Mouse (Mus musculus): ENCODE data around the gene Slc18a2.

Slc18a2 gene

GRCm38 (mm10) chr19:59260718-59261442, at the start of gene Slc18a2:
TSS of gene Slc18a2 (plus strand) at chr19:59260896.
- DNase-seq (ENCODE audit: low spot score in 2 of 2), result no peak

- no peak for DNase-seq (ENCODE audit: low spot score in 2 of 2)
Measured at GRCm38 (mm10) chr19:59216891-59217290, 43.8 kb upstream of the Slc18a2 start.

GRCm38 (mm10) chr19:59218991-59219390, 41.7 kb upstream of the Slc18a2 start, which contains the start of gene Kcnk18:
TSS of gene Kcnk18 (plus strand) at chr19:59219214.
- no peak for DNase-seq (ENCODE audit: low spot score in 2 of 2)

GRCm38 (mm10) chr19:59221131-59221530, 39.6 kb upstream of the Slc18a2 start:
- DNase-seq (ENCODE audit: low spot score in 2 of 2), result no peak

- no peak for DNase-seq (ENCODE audit: low spot score in 2 of 2)
Measured at GRCm38 (mm10) chr19:59228376-59228775, 32.3 kb upstream of the Slc18a2 start.

GRCm38 (mm10) chr19:59232786-59233185, 27.9 kb upstream of the Slc18a2 start:
- DNase-seq (ENCODE audit: low spot score in 2 of 2), result no peak

GRCm38 (mm10) chr19:59235001-59235400, 25.7 kb upstream of the Slc18a2 start:
- DNase-seq (ENCODE audit: low spot score in 2 of 2), result no peak

- no peak for DNase-seq (ENCODE audit: low spot score in 2 of 2)
Measured at GRCm38 (mm10) chr19:59236046-59236445, 24.6 kb upstream of the Slc18a2 start.

- DNase-seq (ENCODE audit: low spot score in 2 of 2), result no peak
Measured at GRCm38 (mm10) chr19:59238630-59239029, 22.1 kb upstream of the Slc18a2 start.

- DNase-seq (ENCODE audit: low spot score in 2 of 2), result peak; percentile 9 to 87
Measured at GRCm38 (mm10) chr19:59239124-59239817, 21.4 kb upstream of the Slc18a2 start.

GRCm38 (mm10) chr19:59241987-59242386, 18.7 kb upstream of the Slc18a2 start:
- DNase-seq (ENCODE audit: low spot score in 2 of 2), result no peak

- no peak for DNase-seq (ENCODE audit: low spot score in 2 of 2)
Measured at GRCm38 (mm10) chr19:59243057-59243456, 17.6 kb upstream of the Slc18a2 start.

GRCm38 (mm10) chr19:59248144-59248543, 12.6 kb upstream of the Slc18a2 start:
- no peak for DNase-seq (ENCODE audit: low spot score in 2 of 2)

- no peak for DNase-seq (ENCODE audit: low spot score in 2 of 2)
Measured at GRCm38 (mm10) chr19:59248553-59249286, 12.0 kb upstream of the Slc18a2 start.

GRCm38 (mm10) chr19:59252651-59253050, 8.0 kb upstream of the Slc18a2 start:
- DNase-seq (ENCODE audit: low spot score in 2 of 2), result no peak

- no peak for DNase-seq (ENCODE audit: low spot score in 2 of 2)
Measured at GRCm38 (mm10) chr19:59259633-59260032, 1.1 kb upstream of the Slc18a2 start.

- no peak for DNase-seq (ENCODE audit: low spot score in 2 of 2)
Measured at GRCm38 (mm10) chr19:59261604-59262003, 908 bp downstream of the Slc18a2 start.

GRCm38 (mm10) chr19:59263171-59263570, 2.5 kb downstream of the Slc18a2 start:
- no peak for DNase-seq (ENCODE audit: low spot score in 2 of 2)

- DNase-seq (ENCODE audit: low spot score in 2 of 2), result no peak
Measured at GRCm38 (mm10) chr19:59264838-59265532, 4.3 kb downstream of the Slc18a2 start.

- DNase-seq (ENCODE audit: low spot score in 2 of 2), result no peak
Measured at GRCm38 (mm10) chr19:59265907-59266306, 5.2 kb downstream of the Slc18a2 start.

- no peak for DNase-seq (ENCODE audit: low spot score in 2 of 2)
Measured at GRCm38 (mm10) chr19:59267417-59267963, 6.8 kb downstream of the Slc18a2 start.
